Mouse (Mus musculus) lung, adult 2 months (tissue): Measurements from ENCODE around the gene Myl4.

Experiments
- CTCF ChIP-seq: fragments of 200-500 bp; IDR thresholded peaks from 2 replicates; pipeline ENCODE4 v1.5.1; 2011; ENCODE audit warnings: mild to moderate bottlenecking, low read length, control low read depth; ENCODE audit not compliant: insufficient read depth
- POLR2A ChIP-seq: fragments of 200-500 bp; IDR thresholded peaks from 2 replicates; pipeline ENCODE4 v1.6.1; 2011; ENCODE audit warnings: low read depth, mild to moderate bottlenecking, control low read depth, low read length, borderline replicate concordance; ENCODE audit errors: extremely low read depth

DNA sequence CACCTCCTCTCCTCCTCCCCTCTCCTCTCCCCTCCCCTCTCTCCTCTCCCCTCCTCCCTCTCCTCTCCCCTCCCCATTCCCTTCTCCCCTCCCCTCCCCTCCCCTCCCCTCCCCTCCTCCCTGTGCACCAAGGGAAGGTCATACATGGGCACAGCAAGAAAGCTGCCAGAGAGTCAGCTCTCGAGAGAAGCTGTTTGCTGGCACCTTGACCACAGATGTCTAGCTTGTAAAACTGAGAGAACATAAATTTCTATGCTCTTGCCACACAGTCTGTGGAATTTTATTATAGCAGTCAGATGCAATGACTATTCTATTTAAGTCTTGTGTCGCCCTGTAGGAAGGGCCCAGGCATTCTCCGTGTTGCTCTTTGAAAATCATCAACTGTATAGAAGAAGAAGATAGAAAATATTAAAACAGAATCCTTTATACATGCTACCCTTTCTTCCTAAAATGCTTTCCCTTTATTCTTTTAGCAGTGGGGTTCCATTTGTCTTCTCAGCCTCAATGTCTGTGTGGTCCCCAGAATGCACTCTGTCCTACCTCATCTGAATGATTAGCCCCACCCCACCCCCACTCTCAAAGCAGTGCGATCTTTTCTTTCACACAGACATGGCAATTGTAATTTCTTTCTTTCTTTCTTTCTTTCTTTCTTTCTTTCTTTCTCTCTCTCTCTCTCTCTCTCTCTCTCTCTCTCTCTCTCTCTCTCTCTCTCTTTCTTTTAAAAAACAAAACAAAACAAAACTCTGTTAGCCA, 8.4 kb downstream of the Myl4 start:
- TF ChIP-seq CTCF = no peak
- no peak for TF ChIP-seq POLR2A
